Mouse (Mus musculus) midbrain, embryonic 16.5 days (tissue): Measurements from ENCODE around the gene Hyls1. TPM values are rescaled to one million over a fixed set of nuclear protein-coding genes. Genes with fewer than 3 reads are reported as not detected.

Experiments used
- ATAC-seq: fragments of 200-750 bp; cut with Nextera tagmentation; 2 replicates; pipeline ENCODE4 v1.8.0; 2017; ENCODE audit warnings: moderate TSS enrichment
- H3K27ac ChIP-seq: fragments of 300-500 bp; sonication (generic); 2 replicates; pipeline ENCODE4 v1.5.1; 2014; ENCODE audit warnings: mild to moderate bottlenecking, low read length, mixed read lengths
- H3K27me3 ChIP-seq: fragments of 300-500 bp; sonication (generic); 2 replicates; pipeline ENCODE4 v1.6.1; 2014; ENCODE audit warnings: low read depth, low read length, mixed read lengths; ENCODE audit not compliant: control insufficient read depth, insufficient read depth
- H3K36me3 ChIP-seq: fragments of 300-500 bp; sonication (generic); 2 replicates; pipeline ENCODE4 v1.6.1; 2014; ENCODE audit warnings: mild to moderate bottlenecking, low read length, moderate library complexity, mixed read lengths; ENCODE audit not compliant: control insufficient read depth, insufficient read depth
- H3K4me1 ChIP-seq: fragments of 300-500 bp; sonication (generic); 2 replicates; pipeline ENCODE4 v1.6.1; 2014; ENCODE audit warnings: mild to moderate bottlenecking, low read length, mixed read lengths; ENCODE audit not compliant: control insufficient read depth, insufficient read depth
- H3K4me2 ChIP-seq: fragments of 300-500 bp; sonication (generic); 2 replicates; pipeline ENCODE4 v1.6.1; 2014; ENCODE audit warnings: mild to moderate bottlenecking, low read length, mixed read lengths
- H3K4me3 ChIP-seq: fragments of 300-500 bp; sonication (generic); 2 replicates; pipeline ENCODE4 v1.5.1; 2014; ENCODE audit warnings: low read depth, mild to moderate bottlenecking, low read length, moderate library complexity, mixed read lengths
- H3K9ac ChIP-seq: fragments of 300-500 bp; sonication (generic); 2 replicates; pipeline ENCODE4 v1.6.1; 2014; ENCODE audit warnings: low read depth, low read length, mixed read lengths
- H3K9me3 ChIP-seq: fragments of 300-500 bp; sonication (generic); replicated peaks from 2 replicates; pipeline ENCODE4 v1.6.1; 2014; ENCODE audit warnings: mild to moderate bottlenecking, low read length, mixed read lengths; ENCODE audit not compliant: control insufficient read depth, poor library complexity, severe bottlenecking
- WGBS: fragments of 180-500 bp; shearing (Covaris S2); extraction: QIAGEN DNeasy Blood & Tissue Kit; methylation state at CpG from one replicate; pipeline ENCODE4 v1.1.7; 2014; 5-methylcytosine and 5-hydroxymethylcytosine counted together
- polyA plus RNA-seq: library from polyadenylated mRNA; unstranded; fragments of >200 nt; fragmentation: Nextera tagmentation; extraction: Ambion mirVana; gene quantifications from 2 replicates; pipeline ENCODE4 v1.2.1, GENCODE M21; 2015

The Hyls1 gene
- polyA plus RNA-seq, 1 experiment from 2014 or later = 16.0 TPM

- Histone ChIP-seq H3K27me3 (no peaks in the 10 kb centered on the region), H3K9ac (no peak overlapping the region), H3K36me3 (no peaks in the 10 kb centered on the region), H3K9me3 (no peaks in the 10 kb centered on the region), H3K4me2 (no peak overlapping the region), H3K4me1 (peaks cover 13% of the 10 kb centered on the region), H3K27ac (no peak overlapping the region), H3K4me3 (no peak overlapping the region)
- 85% methylated on average over 6 of the region's 6 CpGs for WGBS
- no peak for ATAC-seq
Observed at GRCm38 (mm10) chr9:35520631-35521348, 49.4 kb downstream of the Hyls1 start.

GRCm38 (mm10) chr9:35518169-35518568 is 52.0 kb downstream of the Hyls1 start, which contains the start of gene Gm1113:
Gene Gm1113 (minus strand): TSS chr9:35518269.
- Histone ChIP-seq H3K36me3 (no peaks in the 10 kb centered on the region), H3K4me2 (no peak within 1 kb of the TSS)
- WGBS = 73% methylated on average over 3 of the region's 3 CpGs

DNA sequence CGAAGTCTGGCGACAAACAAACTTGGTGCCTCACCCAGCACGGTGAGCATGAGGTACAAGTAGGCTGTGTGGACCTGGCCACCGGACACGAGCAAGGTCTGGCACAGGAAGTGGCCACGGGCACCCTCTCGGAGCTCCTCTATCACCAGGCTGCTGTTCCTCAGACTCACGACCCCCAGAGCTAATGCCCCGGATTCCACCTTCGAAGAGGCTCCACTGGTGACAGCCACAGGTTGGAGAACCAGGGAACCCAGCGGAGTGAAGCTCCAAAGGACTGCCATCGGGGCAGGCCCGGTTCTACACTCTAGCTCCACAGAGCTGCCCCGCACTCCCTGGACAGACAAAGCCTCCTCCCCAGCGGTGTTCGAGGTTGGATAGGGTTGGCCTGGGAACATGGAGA is 53.5 kb downstream of the Hyls1 start:
- no peaks in the 10 kb centered on the region for H3K4me1 ChIP-seq
- H3K27ac ChIP-seq = no peak overlapping the region
- H3K9me3 ChIP-seq = no peaks in the 10 kb centered on the region
- no peak for ATAC-seq
- no peaks in the 10 kb centered on the region for H3K36me3 ChIP-seq
- no peaks in the 10 kb centered on the region for H3K27me3 ChIP-seq
- 97% methylated on average over 16 of the region's 16 CpGs for WGBS
- H3K4me3 ChIP-seq = no peak overlapping the region
- H3K9ac ChIP-seq = no peak overlapping the region
- no peak overlapping the region for H3K4me2 ChIP-seq

More at GRCm38 (mm10) chr9:35518169-35518568, 52.0 kb downstream of the Hyls1 start, which contains the start of gene Gm1113:
- no peak within 1 kb of the TSS for H3K9ac ChIP-seq
- H3K27me3 ChIP-seq = no peaks in the 10 kb centered on the region
- ATAC-seq = no peak
- H3K9me3 ChIP-seq = no peaks in the 10 kb centered on the region
- peaks cover under 1% of the 10 kb centered on the region; the same call in 1 of the 2 replicates for H3K4me1 ChIP-seq
- H3K27ac ChIP-seq = no peak within 1 kb of the TSS
- no peak within 1 kb of the TSS for H3K4me3 ChIP-seq

GRCm38 (mm10) chr9:35516182-35516581 is 54.0 kb downstream of the Hyls1 start:
- no peak overlapping the region for H3K4me3 ChIP-seq
- H3K9ac ChIP-seq = no peak overlapping the region
- no peak overlapping the region for H3K4me2 ChIP-seq
- ATAC-seq = no peak
- no peak overlapping the region for H3K27ac ChIP-seq
- WGBS = 81% methylated on average over 5 of the region's 5 CpGs
- H3K9me3 ChIP-seq = no peaks in the 10 kb centered on the region
- no peaks in the 10 kb centered on the region for H3K27me3 ChIP-seq
- no peaks in the 10 kb centered on the region for H3K4me1 ChIP-seq
- no peaks in the 10 kb centered on the region for H3K36me3 ChIP-seq

DNA sequence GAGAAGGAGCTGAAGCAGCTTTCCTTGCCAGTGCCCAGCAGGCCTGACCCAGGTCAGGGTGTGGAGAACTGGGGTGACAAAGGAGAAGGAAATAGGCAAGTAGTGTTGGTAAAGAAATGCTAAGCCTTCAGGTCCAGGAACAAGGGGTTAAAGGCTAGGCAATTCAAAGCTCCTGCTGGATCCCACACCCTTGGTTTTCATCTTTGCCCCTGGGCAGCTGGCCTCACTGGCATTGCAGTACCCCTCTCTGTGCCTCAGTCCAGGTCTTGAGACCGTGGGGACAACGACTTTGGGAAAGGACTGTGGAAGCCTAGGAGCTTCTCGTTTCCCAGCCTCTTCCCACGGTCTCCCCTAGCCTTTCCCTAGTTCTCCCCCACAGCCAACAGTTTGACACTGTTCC is 56.3 kb downstream of the Hyls1 start:
- Histone ChIP-seq H3K27ac (no peak overlapping the region), H3K9me3 (no peaks in the 10 kb centered on the region), H3K27me3 (no peaks in the 10 kb centered on the region), H3K4me3 (no peak overlapping the region), H3K4me1 (no peaks in the 10 kb centered on the region), H3K9ac (no peak overlapping the region), H3K4me2 (no peak overlapping the region), H3K36me3 (no peaks in the 10 kb centered on the region)
- no peak for ATAC-seq
- 86% methylated on average over 4 of the region's 4 CpGs for WGBS

Other genes with a start within 250 kb of the Hyls1 start
- 2.1 and 3.4 TPM in 2 replicates for gene Cdon, start 149.3 kb downstream of the Hyls1 start, polyA plus RNA-seq
- not detected in 2 replicates for gene Gm1113, start 52.1 kb downstream of the Hyls1 start, polyA plus RNA-seq
- 31.0 and 32.4 TPM in 2 replicates for gene Ddx25, start 11.9 kb downstream of the Hyls1 start, polyA plus RNA-seq
- gene Pus3, start 11.8 kb downstream of the Hyls1 start, polyA plus RNA-seq = 14.4 and 15.0 TPM in 2 replicates
- gene Pate2, start 114 bp downstream of the Hyls1 start, polyA plus RNA-seq = 1.2 and 1.3 TPM in 2 replicates
- gene Pate4, start 41.5 kb upstream of the Hyls1 start, polyA plus RNA-seq = not detected in 2 replicates
- gene Pate3, start 77.8 kb upstream of the Hyls1 start, polyA plus RNA-seq = not detected in 2 replicates
- not detected in 2 replicates for gene Pate1, start 117.0 kb upstream of the Hyls1 start, polyA plus RNA-seq
- not detected in 2 replicates for gene Gm17677, start 170.7 kb upstream of the Hyls1 start, polyA plus RNA-seq
- not detected in 2 replicates for gene Gm17727, start 207.7 kb upstream of the Hyls1 start, polyA plus RNA-seq
- gene Gm27235, start 219.7 kb upstream of the Hyls1 start, polyA plus RNA-seq = not detected in 2 replicates
- not detected in 2 replicates for gene D730048I06Rik, start 219.7 kb upstream of the Hyls1 start, polyA plus RNA-seq